Mouse (Mus musculus) kidney, postnatal 0 days (tissue): Measurements from ENCODE around the gene Acp5. TPM values are rescaled to one million over a fixed set of nuclear protein-coding genes. Genes with fewer than 3 reads are reported as not detected.

Experiments used
- ATAC-seq: fragments of 200-750 bp; cut with Nextera tagmentation; replicated peaks from 2 replicates; pipeline ENCODE4 v1.8.0; 2017; ENCODE audit warnings: low read depth, moderate number of reproducible peaks, moderate TSS enrichment, moderate library complexity; ENCODE audit not compliant: low FRiP score
- DNase-seq: peaks from one replicate; pipeline ENCODE4 v3.0.0-alpha.2; 2016; ENCODE audit warnings: low spot score
- H3K27ac ChIP-seq: fragments of 300-500 bp; sonication (generic); 2 replicates; pipeline ENCODE4 v1.5.1; 2014; ENCODE audit warnings: mild to moderate bottlenecking
- H3K27me3 ChIP-seq: fragments of 300-500 bp; sonication (generic); 2 replicates; pipeline ENCODE4 v1.6.1; 2014; ENCODE audit warnings: low read length, mixed read lengths; ENCODE audit not compliant: insufficient read depth
- H3K36me3 ChIP-seq: fragments of 300-500 bp; sonication (generic); 2 replicates; pipeline ENCODE4 v1.6.1; 2014; ENCODE audit warnings: low read length, mixed read lengths; ENCODE audit not compliant: insufficient read depth
- H3K4me1 ChIP-seq: fragments of 300-500 bp; sonication (generic); replicated peaks from 2 replicates; pipeline ENCODE4 v1.6.1; 2014; ENCODE audit warnings: antibody characterized with exemption, low read length, mixed read lengths; ENCODE audit not compliant: insufficient read depth
- H3K4me2 ChIP-seq: fragments of 300-500 bp; sonication (generic); 2 replicates; pipeline ENCODE4 v1.6.1; 2014; ENCODE audit warnings: mild to moderate bottlenecking, low read length, moderate library complexity, mixed read lengths
- H3K4me3 ChIP-seq: fragments of 300-500 bp; sonication (generic); replicated peaks from 2 replicates; pipeline ENCODE4 v1.5.1; 2014; ENCODE audit warnings: low read depth, low read length
- H3K9ac ChIP-seq: fragments of 300-500 bp; sonication (generic); 2 replicates; pipeline ENCODE4 v1.6.1; 2014; ENCODE audit warnings: low read depth, low read length
- H3K9me3 ChIP-seq: fragments of 300-500 bp; sonication (generic); replicated peaks from 2 replicates; pipeline ENCODE4 v1.6.1; 2016; ENCODE audit warnings: low read length, inconsistent platforms, mixed read lengths
- CTCF ChIP-seq: IDR thresholded peaks from 2 replicates; pipeline ENCODE4 v1.5.1; 2016; ENCODE audit warnings: antibody characterized with exemption, low read depth, mild to moderate bottlenecking, moderate library complexity
- WGBS: fragments of 180-500 bp; shearing (Covaris S2); extraction: QIAGEN DNeasy Blood & Tissue Kit; methylation state at CpG from one replicate; pipeline ENCODE4 v1.1.7; 2014; 5-methylcytosine and 5-hydroxymethylcytosine counted together
- polyA plus RNA-seq: library from polyadenylated mRNA; unstranded; fragments of >200 nt; fragmentation: Nextera tagmentation; extraction: Ambion mirVana; gene quantifications from 2 replicates; pipeline ENCODE4 v1.2.1, GENCODE M21; 2015

The Acp5 gene
- polyA plus RNA-seq: 6.2 and 6.3 TPM in 2 replicates

DNA sequence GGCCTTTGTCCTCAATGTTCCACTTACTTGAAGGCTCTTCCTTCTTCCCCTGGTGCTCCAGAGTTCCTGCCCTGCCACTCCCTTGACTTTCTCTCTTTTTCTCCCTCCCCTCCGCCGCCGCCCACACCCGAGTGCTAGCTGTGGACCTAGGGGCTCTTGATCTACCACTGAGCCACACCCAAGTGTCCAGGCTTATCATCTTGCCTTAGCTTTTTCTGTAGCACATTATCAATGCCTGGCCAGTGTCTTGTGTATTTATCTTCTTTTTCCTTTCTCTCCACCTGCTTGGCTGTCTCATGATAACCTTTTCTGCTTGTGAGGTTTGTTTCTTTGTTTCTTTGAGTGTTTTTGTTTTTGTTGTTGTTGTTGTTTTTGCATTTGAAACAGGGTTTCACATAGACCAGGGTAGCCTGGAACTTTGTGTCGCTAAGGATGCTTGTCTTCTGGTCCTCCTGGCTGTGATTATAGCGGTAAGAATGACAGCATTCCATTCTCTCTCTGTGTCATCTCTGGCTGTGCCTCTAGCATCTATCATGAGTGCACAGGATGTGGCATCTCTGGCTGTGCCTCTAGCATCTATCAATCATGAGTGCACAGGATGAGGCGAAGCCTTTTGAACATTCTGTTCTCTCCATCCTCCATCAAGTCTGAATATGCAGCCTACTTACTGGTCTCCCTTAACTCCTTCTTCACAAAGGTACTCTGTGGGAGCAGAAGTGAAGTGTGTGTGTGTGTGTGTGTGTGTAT lies at the start of gene Acp5:
TSS of gene Acp5 (minus strand) at position 68 of the 747 bp plus-strand sequence.
- no peak for ATAC-seq
- peaks cover 9% of the 10 kb centered on the region; the same call in 1 of the 2 replicates for H3K4me1 ChIP-seq
- no peaks in the 10 kb centered on the region for H3K9me3 ChIP-seq
- no peak within 1 kb of the TSS for H3K27ac ChIP-seq
- H3K36me3 ChIP-seq: no peaks in the 10 kb centered on the region
- no peak for TF ChIP-seq CTCF
- H3K27me3 ChIP-seq: 0 out of 2 replicates have a peak, but pooled peaks cover 4% of the 10 kb centered on the region
- 79% methylated on average over 7 of the region's 7 CpGs for WGBS
- no peak within 1 kb of the TSS for H3K4me2 ChIP-seq
- no peak within 1 kb of the TSS for H3K4me3 ChIP-seq
- no peak for DNase-seq
- H3K9ac ChIP-seq: no peak within 1 kb of the TSS

GRCm38 (mm10) chr9:22172318-22172717 lies 36.8 kb upstream of the Acp5 start:
- WGBS: 78% methylated on average over 4 of the region's 4 CpGs
- Histone ChIP-seq H3K4me1 (no peaks in the 10 kb centered on the region), H3K27me3 (no peaks in the 10 kb centered on the region), H3K27ac (no peak overlapping the region), H3K4me3 (no peak overlapping the region), H3K36me3 (no peaks in the 10 kb centered on the region), H3K9me3 (no peaks in the 10 kb centered on the region; the same call in 1 of the 2 replicates), H3K9ac (no peak overlapping the region), H3K4me2 (no peak overlapping the region)
- no peak for ATAC-seq
- TF ChIP-seq CTCF: no peak
- DNase-seq: no peak

DNA sequence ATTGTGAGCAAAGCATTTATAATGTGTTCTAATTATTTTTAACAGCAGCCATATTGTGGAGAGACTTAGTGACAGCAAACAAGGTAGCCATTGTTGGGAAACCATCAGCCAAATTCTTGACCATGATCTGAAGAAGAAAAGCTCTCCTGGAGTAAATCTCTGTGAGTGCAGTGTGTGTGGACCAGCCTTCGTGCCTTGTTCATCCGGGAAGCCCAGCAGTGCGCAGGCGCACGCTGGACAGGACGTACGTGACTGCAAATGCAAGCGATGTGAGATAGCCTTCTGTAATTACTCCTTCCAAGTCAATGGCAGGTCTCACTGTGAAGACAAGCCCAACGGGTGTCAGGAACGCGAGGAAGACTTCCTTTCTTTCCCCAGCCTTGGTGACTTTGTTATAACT lies 33.8 kb upstream of the Acp5 start:
- no peak for TF ChIP-seq CTCF
- 89% methylated on average over 11 of the region's 11 CpGs for WGBS

GRCm38 (mm10) chr9:22167751-22168150 lies 32.2 kb upstream of the Acp5 start:
- Histone ChIP-seq H3K4me2 (no peak overlapping the region), H3K9ac (no peak overlapping the region), H3K4me1 (no peaks in the 10 kb centered on the region), H3K4me3 (no peak overlapping the region), H3K27ac (no peak overlapping the region), H3K9me3 (no peaks in the 10 kb centered on the region), H3K36me3 (no peaks in the 10 kb centered on the region), H3K27me3 (no peaks in the 10 kb centered on the region)
- ATAC-seq (no peak), DNase-seq (no peak)
- TF ChIP-seq CTCF: no peak
- 96% methylated on average over 4 of the region's 4 CpGs for WGBS

More for the DNA sequence above, 33.8 kb upstream of the Acp5 start:
- Histone ChIP-seq H3K4me1 (no peaks in the 10 kb centered on the region), H3K36me3 (no peaks in the 10 kb centered on the region), H3K9me3 (no peaks in the 10 kb centered on the region), H3K9ac (no peak overlapping the region), H3K4me2 (no peak overlapping the region), H3K27ac (no peak overlapping the region), H3K27me3 (no peaks in the 10 kb centered on the region), H3K4me3 (no peak overlapping the region)
- no peak for ATAC-seq
- no peak for DNase-seq

DNA sequence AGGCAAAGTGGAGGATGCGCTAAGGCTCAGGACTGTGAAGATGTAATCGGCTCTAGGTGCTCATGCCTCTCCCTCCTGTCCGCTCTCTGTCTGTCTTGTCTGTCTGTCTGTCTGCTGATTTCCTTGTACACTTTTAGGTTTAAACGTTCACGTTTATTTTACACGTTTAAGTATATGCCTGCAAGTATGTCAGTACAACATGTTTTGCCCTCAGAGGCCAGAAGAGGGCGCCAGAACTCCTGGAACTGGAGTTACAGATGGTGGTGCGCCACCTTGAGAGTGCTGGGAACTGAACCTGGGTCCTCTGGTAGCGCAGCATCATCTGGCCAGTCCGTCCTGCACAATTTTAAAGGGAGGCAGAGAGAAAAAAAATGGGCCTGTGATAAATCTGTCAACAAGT lies 31.2 kb upstream of the Acp5 start:
- DNase-seq (no peak), ATAC-seq (no peak)
- Histone ChIP-seq H3K9me3 (no peaks in the 10 kb centered on the region), H3K4me1 (no peaks in the 10 kb centered on the region), H3K27me3 (no peaks in the 10 kb centered on the region), H3K4me2 (no peak overlapping the region), H3K4me3 (no peak overlapping the region), H3K36me3 (no peaks in the 10 kb centered on the region), H3K27ac (no peak overlapping the region), H3K9ac (no peak overlapping the region)
- WGBS: 88% methylated on average over 10 of the region's 10 CpGs
- 0 out of 2 replicates have a peak, but pooled peaks have one; percentile 14 for TF ChIP-seq CTCF

DNA sequence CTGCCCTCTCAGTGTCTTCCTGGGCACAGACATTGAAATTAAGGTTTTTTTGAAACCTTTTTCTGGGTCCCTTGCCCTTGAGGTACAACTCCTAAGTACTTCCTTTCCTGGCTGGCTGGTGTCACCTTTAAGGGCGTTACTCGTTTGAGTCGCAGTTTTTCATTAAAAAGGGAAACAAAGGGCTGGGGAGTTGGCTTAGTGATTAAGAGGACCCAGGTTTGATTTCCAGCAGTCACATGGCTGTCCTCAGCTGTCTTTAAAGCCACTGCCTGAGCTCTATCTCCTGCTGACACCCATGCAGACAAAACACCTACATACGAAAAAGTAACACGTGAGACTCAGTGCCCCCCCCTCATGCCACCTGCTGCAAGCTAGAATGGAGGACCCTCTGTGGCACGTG lies 30.5 kb upstream of the Acp5 start:
- no peak overlapping the region for H3K4me2 ChIP-seq
- 56% methylated on average over 6 of the region's 6 CpGs for WGBS
- no peak for DNase-seq
- no peak overlapping the region for H3K27ac ChIP-seq
- H3K9me3 ChIP-seq: no peaks in the 10 kb centered on the region
- no peaks in the 10 kb centered on the region for H3K36me3 ChIP-seq
- no peaks in the 10 kb centered on the region for H3K4me1 ChIP-seq
- H3K4me3 ChIP-seq: no peak overlapping the region
- no peak for TF ChIP-seq CTCF
- no peak overlapping the region for H3K9ac ChIP-seq
- no peak for ATAC-seq
- H3K27me3 ChIP-seq: no peaks in the 10 kb centered on the region
